Mouse (Mus musculus): Measurements from ENCODE around the gene Selenbp1.
"Not testable (repeated sequence)": the region's sequence is repeated elsewhere in the genome, so short reads cannot be mapped to it uniquely, and the experiment has no call there.

DNA sequence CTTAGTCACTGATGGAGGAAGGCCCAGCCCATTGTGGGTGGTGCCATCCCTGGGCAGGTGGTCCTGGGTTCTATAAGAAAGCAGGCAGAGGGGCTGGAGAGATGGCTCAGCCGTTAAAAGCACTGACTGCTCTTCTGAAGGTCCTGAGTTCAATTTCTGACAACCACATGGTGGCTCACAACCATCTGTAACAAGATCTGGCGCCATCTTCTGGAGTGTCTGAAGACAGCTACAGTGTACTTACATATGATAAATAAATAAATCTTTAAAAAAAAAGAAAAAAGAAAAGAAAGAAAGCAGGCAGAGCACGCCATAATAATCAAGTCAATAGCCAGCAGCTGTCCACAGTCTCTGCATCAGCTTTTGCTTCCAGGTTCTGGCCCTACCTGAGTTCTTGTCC lies 28.1 kb upstream of the Selenbp1 start:
- TF ChIP-seq GATA1 (IDR thresholded peaks at IDR 0.05; ENCODE audit: borderline replicate concordance, low read length); FLI1 (IDR thresholded peaks at IDR 0.05; ENCODE audit: low read length): not testable (repeated sequence)

Measured in megakaryocyte, embryonic 14.5 days (primary cell).